Mouse (Mus musculus): ENCODE results near the gene Rpap3. TPM values are rescaled to one million over a fixed set of nuclear protein-coding genes. Genes with fewer than 3 reads are reported as not detected.

Gene Rpap3
- polyA plus RNA-seq, 1 experiment from 2014 or later, result 31.3 TPM

GRCm38 (mm10) chr15:97730365-97730764 is 24.7 kb upstream of the Rpap3 start:
- Histone ChIP-seq H3K4me3 (replicated peaks) (no peak overlapping the region), H3K36me3 (no peaks in the 10 kb centered on the region), H3K4me2 (no peak overlapping the region), H3K9ac (replicated peaks) (no peak overlapping the region), H3K9me3 (replicated peaks) (no peaks in the 10 kb centered on the region), H3K27ac (replicated peaks) (no peak overlapping the region), H3K27me3 (replicated peaks) (no peaks in the 10 kb centered on the region), H3K4me1 (0 out of 2 replicates have a peak, but pooled peaks cover 4% of the 10 kb centered on the region)
- ATAC-seq (ENCODE audit: low FRiP score), result no peak
- 77% methylated on average over 6 of the region's 6 CpGs for WGBS

- H3K4me3 ChIP-seq (replicated peaks), result no peak overlapping the region
- 0 out of 2 replicates have a peak, but pooled peaks cover 4% of the 10 kb centered on the region for H3K4me1 ChIP-seq
- no peak overlapping the region for H3K4me2 ChIP-seq
- H3K9ac ChIP-seq (replicated peaks), result no peak overlapping the region
- no peaks in the 10 kb centered on the region for H3K36me3 ChIP-seq
- 63% methylated on average over 7 of the region's 7 CpGs for WGBS
- no peak for ATAC-seq (ENCODE audit: low FRiP score)
- no peak overlapping the region for H3K27ac ChIP-seq (replicated peaks)
- H3K27me3 ChIP-seq (replicated peaks), result no peaks in the 10 kb centered on the region
- H3K9me3 ChIP-seq (replicated peaks), result no peaks in the 10 kb centered on the region
Measured at GRCm38 (mm10) chr15:97728804-97729203, 23.2 kb upstream of the Rpap3 start.

GRCm38 (mm10) chr15:97728394-97728793 is 22.8 kb upstream of the Rpap3 start:
- H3K27ac ChIP-seq (replicated peaks), result no peak overlapping the region
- H3K36me3 ChIP-seq, result no peaks in the 10 kb centered on the region
- 0 out of 2 replicates have a peak, but pooled peaks cover 4% of the 10 kb centered on the region for H3K4me1 ChIP-seq
- WGBS, result 89% methylated on average over 11 of the region's 11 CpGs
- H3K9ac ChIP-seq (replicated peaks), result no peak overlapping the region
- H3K9me3 ChIP-seq (replicated peaks), result no peaks in the 10 kb centered on the region
- H3K4me2 ChIP-seq, result no peak overlapping the region
- H3K27me3 ChIP-seq (replicated peaks), result no peaks in the 10 kb centered on the region
- no peak for ATAC-seq (ENCODE audit: low FRiP score)
- H3K4me3 ChIP-seq (replicated peaks), result no peak overlapping the region

- no peaks in the 10 kb centered on the region for H3K9me3 ChIP-seq (replicated peaks)
- no peak overlapping the region for H3K4me3 ChIP-seq (replicated peaks)
- H3K27ac ChIP-seq (replicated peaks), result no peak overlapping the region
- H3K27me3 ChIP-seq (replicated peaks), result no peaks in the 10 kb centered on the region
- 79% methylated on average over 5 of the region's 5 CpGs for WGBS
- H3K4me2 ChIP-seq, result no peak overlapping the region
- ATAC-seq (ENCODE audit: low FRiP score), result no peak
- 0 out of 2 replicates have a peak, but pooled peaks cover 4% of the 10 kb centered on the region for H3K4me1 ChIP-seq
- no peaks in the 10 kb centered on the region for H3K36me3 ChIP-seq
- H3K9ac ChIP-seq (replicated peaks), result no peak overlapping the region
Measured at GRCm38 (mm10) chr15:97727520-97727919, 21.9 kb upstream of the Rpap3 start.

GRCm38 (mm10) chr15:97727048-97727447 is 21.4 kb upstream of the Rpap3 start:
- H3K4me3 ChIP-seq (replicated peaks), result no peak overlapping the region
- H3K27ac ChIP-seq (replicated peaks), result no peak overlapping the region
- H3K4me1 ChIP-seq, result 0 out of 2 replicates have a peak, but pooled peaks cover 4% of the 10 kb centered on the region
- no peak overlapping the region for H3K9ac ChIP-seq (replicated peaks)
- no peak overlapping the region for H3K4me2 ChIP-seq
- 83% methylated on average over 8 of the region's 8 CpGs for WGBS
- no peaks in the 10 kb centered on the region for H3K36me3 ChIP-seq
- no peaks in the 10 kb centered on the region for H3K27me3 ChIP-seq (replicated peaks)
- H3K9me3 ChIP-seq (replicated peaks), result no peaks in the 10 kb centered on the region
- no peak for ATAC-seq (ENCODE audit: low FRiP score)

- no peak overlapping the region for H3K4me3 ChIP-seq (replicated peaks)
- H3K4me2 ChIP-seq, result no peak overlapping the region
- no peaks in the 10 kb centered on the region for H3K36me3 ChIP-seq
- H3K9me3 ChIP-seq (replicated peaks), result no peaks in the 10 kb centered on the region
- H3K27me3 ChIP-seq (replicated peaks), result no peaks in the 10 kb centered on the region
- H3K9ac ChIP-seq (replicated peaks), result no peak overlapping the region
- H3K27ac ChIP-seq (replicated peaks), result no peak overlapping the region
- WGBS, result 78% methylated on average over 13 of the region's 13 CpGs
- H3K4me1 ChIP-seq, result peaks cover 4% of the 10 kb centered on the region; the same call in 1 of the 2 replicates
- no peak for ATAC-seq (ENCODE audit: low FRiP score)
Measured at GRCm38 (mm10) chr15:97726310-97726709, 20.7 kb upstream of the Rpap3 start.

- no peak overlapping the region for H3K9ac ChIP-seq (replicated peaks)
- H3K4me3 ChIP-seq (replicated peaks), result no peak overlapping the region
- WGBS, result 77% methylated on average over 6 of the region's 6 CpGs
- no peak overlapping the region for H3K4me2 ChIP-seq
- no peaks in the 10 kb centered on the region for H3K27me3 ChIP-seq (replicated peaks)
- no peaks in the 10 kb centered on the region for H3K9me3 ChIP-seq (replicated peaks)
- peaks cover 4% of the 10 kb centered on the region; the same call in 1 of the 2 replicates for H3K4me1 ChIP-seq
- no peak for ATAC-seq (ENCODE audit: low FRiP score)
- no peaks in the 10 kb centered on the region for H3K36me3 ChIP-seq
- no peak overlapping the region for H3K27ac ChIP-seq (replicated peaks)
Measured at GRCm38 (mm10) chr15:97725198-97725785, 19.7 kb upstream of the Rpap3 start.

GRCm38 (mm10) chr15:97724346-97725197 is 18.9 kb upstream of the Rpap3 start:
- 90% methylated on average over 17 of the region's 17 CpGs for WGBS
- no peak for ATAC-seq (ENCODE audit: low FRiP score)
- Histone ChIP-seq H3K27me3 (replicated peaks) (no peaks in the 10 kb centered on the region), H3K9me3 (replicated peaks) (no peaks in the 10 kb centered on the region), H3K9ac (replicated peaks) (no peak overlapping the region), H3K36me3 (no peaks in the 10 kb centered on the region), H3K4me2 (no peak overlapping the region), H3K4me3 (replicated peaks) (no peak overlapping the region), H3K27ac (replicated peaks) (no peak overlapping the region), H3K4me1 (no peaks in the 10 kb centered on the region; the same call in 1 of the 2 replicates)

- no peak overlapping the region for H3K9ac ChIP-seq (replicated peaks)
- H3K9me3 ChIP-seq (replicated peaks), result no peaks in the 10 kb centered on the region
- 83% methylated on average over 6 of the region's 6 CpGs for WGBS
- no peaks in the 10 kb centered on the region for H3K27me3 ChIP-seq (replicated peaks)
- no peak overlapping the region for H3K4me3 ChIP-seq (replicated peaks)
- H3K36me3 ChIP-seq, result no peaks in the 10 kb centered on the region
- H3K4me2 ChIP-seq, result no peak overlapping the region
- no peaks in the 10 kb centered on the region; the same call in 1 of the 2 replicates for H3K4me1 ChIP-seq
- no peak for ATAC-seq (ENCODE audit: low FRiP score)
- no peak overlapping the region for H3K27ac ChIP-seq (replicated peaks)
Measured at GRCm38 (mm10) chr15:97723536-97724345, 18.1 kb upstream of the Rpap3 start.

- Histone ChIP-seq H3K4me2 (no peak overlapping the region), H3K9ac (replicated peaks) (no peak overlapping the region), H3K36me3 (no peaks in the 10 kb centered on the region), H3K27ac (replicated peaks) (no peak overlapping the region), H3K4me1 (peaks cover 3% of the 10 kb centered on the region), H3K27me3 (replicated peaks) (no peaks in the 10 kb centered on the region), H3K9me3 (replicated peaks) (no peaks in the 10 kb centered on the region), H3K4me3 (replicated peaks) (no peak overlapping the region)
- 53% methylated on average over 15 of the region's 15 CpGs for whole genome bisulfite sequencing
- no peak for ATAC-seq (ENCODE audit: low FRiP score)
Measured at GRCm38 (mm10) chr15:97721008-97721701, 15.5 kb upstream of the Rpap3 start.

GRCm38 (mm10) chr15:97720026-97720675 is 14.5 kb upstream of the Rpap3 start:
- Histone ChIP-seq H3K4me3 (replicated peaks) (no peak overlapping the region), H3K27ac (replicated peaks) (no peak overlapping the region), H3K36me3 (no peaks in the 10 kb centered on the region), H3K4me1 (peaks cover 3% of the 10 kb centered on the region), H3K9ac (replicated peaks) (no peak overlapping the region), H3K27me3 (replicated peaks) (no peaks in the 10 kb centered on the region), H3K9me3 (replicated peaks) (no peaks in the 10 kb centered on the region), H3K4me2 (no peak overlapping the region)
- WGBS, result 77% methylated on average over 12 of the region's 12 CpGs
- ATAC-seq (ENCODE audit: low FRiP score), result no peak
